Mouse (Mus musculus) MEL (cell line): ENCODE data around the gene Rgs9. TPM values are rescaled to one million over a fixed set of nuclear protein-coding genes. Genes with fewer than 3 reads are reported as not detected.

Experiments used
- DNase-seq: peaks from one replicate; pipeline ENCODE4 v3.0.0; 2011; ENCODE audit warnings: low read depth, low spot score
- H3K27ac ChIP-seq: 2 replicates; pipeline ENCODE4 v1.5.1; 2012; ENCODE audit warnings: low read depth, mild to moderate bottlenecking, control low read depth, low read length, moderate library complexity; ENCODE audit not compliant: control insufficient read depth
- H3K27me3 ChIP-seq, 2 experiments: fragments of 150-350 bp in 1 of 2; sonication (generic) in 1 of 2; 2 replicates each; pipeline ENCODE4 v1.6.1; 2012; ENCODE audit warnings: low read length in 2 of 2, mild to moderate bottlenecking in 2 of 2, improper control_type of control experiment in 1 of 2, moderate library complexity in 1 of 2; ENCODE audit not compliant: insufficient read depth in 2 of 2, control insufficient read depth in 1 of 2
- H3K36me3 ChIP-seq, 2 experiments: 2 replicates each; pipeline ENCODE4 v1.6.1; 2012 to 2014; ENCODE audit warnings: low read length in 2 of 2, improper control_type of control experiment in 1 of 2, inconsistent platforms in 1 of 2, mild to moderate bottlenecking in 1 of 2; ENCODE audit not compliant: insufficient read depth in 2 of 2, control insufficient read depth in 1 of 2
- H3K4me1 ChIP-seq, 2 experiments: fragments of 150-350 bp in 1 of 2; sonication (generic) in 1 of 2; 2 replicates each; pipeline ENCODE4 v1.6.1; 2012; ENCODE audit warnings: low read length in 2 of 2, improper control_type of control experiment in 1 of 2, mild to moderate bottlenecking in 1 of 2; ENCODE audit not compliant: insufficient read depth in 2 of 2, control insufficient read depth in 1 of 2
- H3K4me3 ChIP-seq, 2 experiments: fragments of 150-350 bp in 1 of 2; sonication (generic) in 1 of 2; 2 replicates each; pipeline ENCODE4 v1.5.1; 2012; ENCODE audit warnings: low read depth in 2 of 2, low read length in 2 of 2, mild to moderate bottlenecking in 2 of 2, moderate library complexity in 2 of 2, control low read depth in 1 of 2, improper control_type of control experiment in 1 of 2; ENCODE audit not compliant: control insufficient read depth in 1 of 2, insufficient read depth in 1 of 2
- H3K79me2 ChIP-seq: 2 replicates; pipeline ENCODE4 v1.6.1; 2012; ENCODE audit warnings: mild to moderate bottlenecking, low read length, moderate library complexity; ENCODE audit not compliant: control insufficient read depth, poor library complexity, insufficient read depth
- H3K9ac ChIP-seq: 2 replicates; pipeline ENCODE4 v1.6.1; 2012; ENCODE audit warnings: low read depth, mild to moderate bottlenecking, control low read depth, low read length, moderate library complexity; ENCODE audit not compliant: control insufficient read depth, poor library complexity, severe bottlenecking
- H3K9me3 ChIP-seq: fragments of 150-350 bp; sonication (generic); replicated peaks from 2 replicates; pipeline ENCODE4 v1.6.1; 2012; ENCODE audit warnings: mild to moderate bottlenecking, low read length, improper control_type of control experiment, moderate library complexity; ENCODE audit not compliant: insufficient read depth
- BHLHE40 ChIP-seq: IDR thresholded peaks from 2 replicates; pipeline ENCODE4 v1.6.1; 2012; ENCODE audit warnings: low read depth, mild to moderate bottlenecking, inconsistent platforms, low read length, improper control_type of control experiment, borderline replicate concordance
- CHD2 ChIP-seq: IDR thresholded peaks from 2 replicates; pipeline ENCODE4 v1.6.1; 2011; ENCODE audit warnings: low read length, improper control_type of control experiment
- ETS1 ChIP-seq: IDR thresholded peaks from 2 replicates; pipeline ENCODE4 v1.6.1; 2012; ENCODE audit warnings: low read depth, mild to moderate bottlenecking, inconsistent platforms, low read length, improper control_type of control experiment, moderate library complexity
- GABPA ChIP-seq: IDR thresholded peaks from 2 replicates; pipeline ENCODE4 v1.6.1; 2012; ENCODE audit warnings: low read depth, mild to moderate bottlenecking, inconsistent platforms, low read length, improper control_type of control experiment, moderate library complexity
- GATA1 ChIP-seq: IDR thresholded peaks from 2 replicates; pipeline ENCODE4 v1.6.1; 2011; ENCODE audit warnings: low read depth, low read length, improper control_type of control experiment
- JUND ChIP-seq: IDR thresholded peaks from 2 replicates; pipeline ENCODE4 v1.6.1; 2011; ENCODE audit warnings: low read depth, mild to moderate bottlenecking, improper control_type of control experiment, low read length
- MAFK ChIP-seq: IDR thresholded peaks from 2 replicates; pipeline ENCODE4 v1.6.1; 2011; ENCODE audit warnings: low read depth, mild to moderate bottlenecking, low read length, improper control_type of control experiment, borderline replicate concordance
- MEF2A ChIP-seq: IDR thresholded peaks from 2 replicates; pipeline ENCODE4 v1.6.1; 2014; ENCODE audit warnings: low read depth, mild to moderate bottlenecking, inconsistent platforms, low read length, improper control_type of control experiment; ENCODE audit not compliant: poor library complexity, insufficient replicate concordance, severe bottlenecking; ENCODE audit errors: extremely low read depth
- MYB ChIP-seq: IDR thresholded peaks from 2 replicates; pipeline ENCODE4 v1.6.1; 2011; ENCODE audit warnings: mild to moderate bottlenecking, low read depth, low read length, improper control_type of control experiment
- NELFE ChIP-seq: IDR thresholded peaks from 2 replicates; pipeline ENCODE4 v1.6.1; 2011; ENCODE audit warnings: low read depth, low read length, improper control_type of control experiment
- NRF1 ChIP-seq: IDR thresholded peaks from 2 replicates; pipeline ENCODE4 v1.6.1; 2014; ENCODE audit warnings: low read depth, mild to moderate bottlenecking, inconsistent platforms, low read length, improper control_type of control experiment, moderate library complexity; ENCODE audit not compliant: poor library complexity, insufficient read depth, severe bottlenecking
- POLR2AphosphoS2 ChIP-seq: IDR thresholded peaks from 2 replicates; pipeline ENCODE4 v1.6.1; 2011; ENCODE audit warnings: low read length, improper control_type of control experiment
- RAD21 ChIP-seq: IDR thresholded peaks from 2 replicates; pipeline ENCODE4 v1.6.1; 2011; ENCODE audit warnings: mild to moderate bottlenecking, low read depth, low read length, improper control_type of control experiment
- SIN3A ChIP-seq: IDR thresholded peaks from 2 replicates; pipeline ENCODE4 v1.6.1; 2012; ENCODE audit warnings: low read length, improper control_type of control experiment, inconsistent platforms
- SMC3 ChIP-seq: IDR thresholded peaks from 2 replicates; pipeline ENCODE4 v1.6.1; 2011; ENCODE audit warnings: low read depth, low read length, improper control_type of control experiment
- USF2 ChIP-seq, 2 experiments: IDR thresholded peaks; 2 replicates each; pipeline ENCODE4 v1.6.1; 2011 to 2012; ENCODE audit warnings: improper control_type of control experiment in 2 of 2, low read length in 2 of 2, borderline replicate concordance in 1 of 2, inconsistent platforms in 1 of 2, low read depth in 1 of 2, mild to moderate bottlenecking in 1 of 2; ENCODE audit not compliant: insufficient read depth in 1 of 2
- ZKSCAN1 ChIP-seq: IDR thresholded peaks from 2 replicates; pipeline ENCODE4 v1.6.1; 2012; ENCODE audit warnings: low read depth, mild to moderate bottlenecking, inconsistent platforms, low read length, improper control_type of control experiment, moderate library complexity
- ZMIZ1 ChIP-seq: IDR thresholded peaks from 2 replicates; pipeline ENCODE4 v1.6.1; 2012; ENCODE audit warnings: low read depth, mild to moderate bottlenecking, inconsistent platforms, low read length, improper control_type of control experiment, moderate library complexity
- ZNF384 ChIP-seq: IDR thresholded peaks from 2 replicates; pipeline ENCODE4 v1.6.1; 2012; ENCODE audit warnings: low read depth, mild to moderate bottlenecking, inconsistent platforms, low read length, improper control_type of control experiment
- polyA plus RNA-seq, 2 experiments: library from polyadenylated mRNA; stranded (reverse) in 1 of 2; unstranded in 1 of 2; fragments of >175 nt in 1 of 2; fragments of >200 nt in 1 of 2; gene quantifications; 2 replicates each; pipeline versions ENCODE4 v1.2.1 to v1.2.4; 2012; ENCODE audit warnings: low replicate concordance in 2 of 2, low read depth in 1 of 2; ENCODE audit not compliant: insufficient read length in 2 of 2, insufficient read depth in 1 of 2, missing spikeins in 1 of 2
- total RNA-seq: library from RNA; depleted of rRNA; stranded (reverse); fragments of 300-350 nt; gene quantifications from 2 replicates; pipeline ENCODE4 v1.2.3, GENCODE M21; 2012

The Rgs9 gene
- total and polyA plus RNA-seq, 3 experiments = not detected

DNA sequence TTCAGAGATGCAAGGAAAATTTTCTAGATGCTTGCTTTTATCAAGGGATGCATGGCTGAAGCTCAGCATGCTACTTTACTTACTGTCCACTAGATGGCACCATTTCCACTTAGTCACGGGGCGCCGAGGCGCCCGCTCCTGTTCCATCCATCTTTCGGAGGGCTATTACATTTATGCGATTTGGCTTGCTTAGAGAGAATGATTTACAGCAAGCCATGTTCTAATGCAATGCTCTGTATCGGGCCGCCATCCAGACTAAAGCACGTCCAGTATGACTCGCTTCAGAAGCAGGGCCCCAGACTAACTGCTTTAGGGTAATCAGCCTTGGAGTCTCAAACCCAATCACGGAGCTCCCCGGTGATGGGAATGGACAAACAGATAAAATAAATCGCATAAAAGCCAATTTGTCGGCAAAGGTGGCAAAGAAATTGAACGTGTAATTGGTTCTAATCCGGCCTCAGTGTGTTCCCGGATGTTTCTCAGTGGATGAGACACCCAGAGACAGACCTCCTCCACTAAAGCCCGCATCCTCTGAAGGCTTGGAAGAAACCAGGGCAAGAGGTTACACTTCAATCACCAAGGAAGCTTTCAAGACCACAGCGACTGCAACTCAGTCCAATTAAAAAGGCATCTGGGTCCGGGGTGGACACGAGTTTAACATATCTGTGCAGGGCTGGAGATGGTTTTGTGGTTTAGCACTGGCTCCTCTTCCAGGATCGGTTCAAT is 53.1 kb downstream of the Rgs9 start (continued):
- no peak for TF ChIP-seq BHLHE40
- TF ChIP-seq POLR2AphosphoS2 = no peak
- no peak for TF ChIP-seq CHD2
- no peak for TF ChIP-seq NELFE
- TF ChIP-seq MYB = no peak
- TF ChIP-seq SIN3A = peak; percentile 51; the same call in 1 of the 2 replicates
- TF ChIP-seq ZKSCAN1 = no peak
- no peak for TF ChIP-seq MAFK
- no peak for TF ChIP-seq GATA1
- no peak for TF ChIP-seq ZMIZ1
- TF ChIP-seq ETS1 = no peak
- TF ChIP-seq USF2 (IDR thresholded peaks at IDR 0.05; ENCODE audit: borderline replicate concordance in 1 of 2, insufficient read depth in 1 of 2, low read depth in 1 of 2, low read length in 2 of 2) = no peak
- peak; percentile 97 for TF ChIP-seq RAD21
- TF ChIP-seq NRF1 = no peak
- TF ChIP-seq ZNF384 = no peak
- TF ChIP-seq MEF2A = no peak
- TF ChIP-seq SMC3 = peak; percentile 99
- TF ChIP-seq, all 39 proteins: peak for 9

GRCm38 (mm10) chr11:109240126-109240525 is 57.8 kb downstream of the Rgs9 start:
- TF ChIP-seq NELFE (no peak), ZKSCAN1 (no peak), SMC3 (no peak), GABPA (no peak), GATA1 (no peak), JUND (no peak), MEF2A (no peak), POLR2AphosphoS2 (no peak), MAFK (no peak)
- H3K9ac ChIP-seq = no peak overlapping the region
- no peak for DNase-seq

More at GRCm38 (mm10) chr11:109240126-109240525, 57.8 kb downstream of the Rgs9 start:
- Histone ChIP-seq H3K79me2 (no peaks in the 10 kb centered on the region), H3K4me3 (no peak overlapping the region), H3K27me3 (no peaks in the 10 kb centered on the region), H3K36me3 (no peaks in the 10 kb centered on the region), H3K27ac (no peak overlapping the region), H3K9me3 (no peaks in the 10 kb centered on the region), H3K4me1 (no peaks in the 10 kb centered on the region)
